In the genomic region with DNA sequence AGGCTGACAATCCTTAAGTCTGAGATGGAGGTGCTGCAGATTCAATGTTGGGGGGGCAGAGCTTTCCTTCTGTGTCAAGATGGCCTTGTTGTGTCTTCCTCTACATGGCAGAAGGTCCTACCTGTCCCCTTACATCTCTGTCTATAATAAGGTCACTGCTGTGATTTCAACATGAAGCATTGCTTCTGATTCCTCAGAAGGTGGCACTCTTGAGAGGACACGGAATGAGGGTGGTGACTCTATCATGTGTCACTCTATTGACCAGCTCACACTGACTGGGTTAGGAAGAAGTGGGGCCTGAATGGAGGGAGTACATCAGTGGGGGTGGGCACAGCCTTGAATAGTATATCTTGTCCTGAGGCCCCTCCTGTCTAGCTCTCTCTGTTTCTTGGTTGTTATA, we compare ENCODE assay signal across 30 mouse cellular contexts. TPM values are rescaled to one million over a fixed set of nuclear protein-coding genes. Genes with fewer than 3 reads are reported as not detected.
A peak's percentile ranks its signal among the peaks of the same experiment; 100 is the strongest.
DNase-seq lines count a peak whose midpoint lies in the region; ATAC-seq and TF ChIP-seq lines count a peak whose summit lies in the region.
"Had no signal": no experiment of that assay in that cellular context is flagged by ENCODE, and none has a peak within 500 bp of the region (broad histone marks: within the 10 kb centered on the region; RNA-seq: fewer than 3 reads in every experiment).

No protein-coding gene starts in this region.

- no peak overlapping the region for H3K4me3 ChIP-seq in kidney, postnatal 0 days (replicated peaks; ENCODE audit: low read depth, low read length)
- H3K4me3 ChIP-seq: embryonic facial prominence, embryonic 10.5 days; forebrain, embryonic 15.5 days; heart, embryonic 15.5 days; midbrain, embryonic 12.5 days; neural tube, embryonic 12.5 days had no signal

- H3K4me2 ChIP-seq in kidney, postnatal 0 days (ENCODE audit: low read length) = no peak overlapping the region
- H3K4me2 ChIP-seq: forebrain, embryonic 15.5 days; heart, embryonic 15.5 days; midbrain, embryonic 12.5 days; neural tube, embryonic 12.5 days had no signal

- H3K9ac ChIP-seq in kidney, postnatal 0 days (ENCODE audit: low read depth, low read length) = no peak overlapping the region
- H3K9ac ChIP-seq: forebrain, embryonic 15.5 days; heart, embryonic 15.5 days; midbrain, embryonic 12.5 days; neural tube, embryonic 12.5 days had no signal

- H3K36me3 ChIP-seq in kidney, postnatal 0 days (ENCODE audit: insufficient read depth, low read length) = no peaks in the 10 kb centered on the region
- H3K36me3 ChIP-seq: embryonic facial prominence, embryonic 10.5 days; forebrain, embryonic 15.5 days; G1E; heart, embryonic 15.5 days; midbrain, embryonic 12.5 days; neural tube, embryonic 12.5 days had no signal

- peak; percentile 38; the same call in 1 of the 2 replicates for TF ChIP-seq CTCF in kidney, postnatal 0 days (IDR thresholded peaks at IDR 0.05; ENCODE audit: low read depth)
- TF ChIP-seq CTCF in brain, embryonic 14.5 days (IDR thresholded peaks at IDR 0.05; ENCODE audit: borderline replicate concordance, extremely low read depth, insufficient read depth, insufficient read length) = peak; percentile 9; the same call in 1 of the 2 replicates

- no peak for DNase-seq in frontal cortex, postnatal 14 days (ENCODE audit: low spot score in 2 of 2)
- no peak for DNase-seq in kidney, postnatal 0 days (ENCODE audit: low spot score)
- no peak for DNase-seq in kidney, adult 9 months
- DNase-seq in 3T3-L1 (ENCODE audit: low read depth, low spot score) = peak; percentile 20
- DNase-seq in brain, embryonic 14.5 days (ENCODE audit: low read depth) = no peak
- DNase-seq: adrenal gland, adult 8-10 months; cerebellum, adult 9-10 months; gastrocnemius, postnatal 36 days; kidney, adult 11 months; lung, postnatal 10 days; right cerebral cortex, postnatal 4 days; thymus, postnatal 25 days had no signal

- no peaks in the 10 kb centered on the region for H3K27me3 ChIP-seq in kidney, postnatal 0 days (ENCODE audit: insufficient read depth, low read length)
- H3K27me3 ChIP-seq: forebrain, embryonic 15.5 days; midbrain, embryonic 12.5 days; neural tube, embryonic 12.5 days had no signal

- H3K9me3 ChIP-seq in kidney, postnatal 0 days (replicated peaks; ENCODE audit: low read length) = no peaks in the 10 kb centered on the region
- H3K9me3 ChIP-seq: embryonic facial prominence, embryonic 10.5 days; forebrain, embryonic 15.5 days; G1E; heart, embryonic 15.5 days; midbrain, embryonic 12.5 days; neural tube, embryonic 12.5 days had no signal

- whole genome bisulfite sequencing in kidney, postnatal 0 days = 31% methylated on average over 1 of the region's 1 CpGs

- TF ChIP-seq POLR2A in brain, embryonic 14.5 days (IDR thresholded peaks at IDR 0.05; ENCODE audit: borderline replicate concordance, extremely low read depth, insufficient read depth, insufficient read length, poor library complexity, severe bottlenecking) = no peak

- no peak overlapping the region for H3K27ac ChIP-seq in kidney, postnatal 0 days
- H3K27ac ChIP-seq: embryonic facial prominence, embryonic 10.5 days; forebrain, embryonic 15.5 days; heart, embryonic 15.5 days; midbrain, embryonic 12.5 days; neural tube, embryonic 12.5 days had no signal

- no peaks in the 10 kb centered on the region for H3K4me1 ChIP-seq in kidney, postnatal 0 days (replicated peaks; ENCODE audit: insufficient read depth, low read length)
- H3K4me1 ChIP-seq: embryonic facial prominence, embryonic 10.5 days; forebrain, embryonic 15.5 days; heart, embryonic 15.5 days; midbrain, embryonic 12.5 days; neural tube, embryonic 12.5 days had no signal

- peak; percentile 72 for ATAC-seq in frontal cortex, adult (ENCODE audit: low TSS enrichment)
- no peak for ATAC-seq in kidney, postnatal 0 days (replicated peaks; ENCODE audit: low FRiP score, low read depth)
- no peak for ATAC-seq in monocyte, adult 5-6 weeks (replicated peaks; ENCODE audit: insufficient number of reproducible peaks, low FRiP score, low TSS enrichment, poor library complexity, severe bottlenecking)
- ATAC-seq: forebrain, embryonic 15.5 days; hindbrain, embryonic 16.5 days had no signal

RNA-seq across cellular contexts. Expression of a gene that starts 15.4 kb away (rescaled TPM):
- not detected in 2 replicates for polyA plus RNA-seq in kidney, postnatal 0 days (2015; fragmentation: Nextera tagmentation; extraction: Ambion mirVana)
- 0.22 and 0.28 TPM in 2 replicates for polyA plus RNA-seq in brain, embryonic 14.5 days (2012; rRNA removed)
- total RNA-seq in monocyte, adult 5-6 weeks (2017) = not detected in 3 replicates
- total RNA-seq: adrenal gland, adult 8-10 months; common myeloid progenitor, adult 5-6 weeks; gastrocnemius, postnatal 36 days; hematopoietic stem cell, adult 5-6 weeks; liver, adult 2 months; megakaryocyte, adult 5-6 weeks had no signal
- polyA plus RNA-seq: G1E; heart, embryonic 15.5 days; kidney, embryonic 16.5 days; large intestine, adult 2 months; limb, embryonic 11.5 days; liver, adult 2 months; liver, embryonic 16.5 days; neural tube, embryonic 12.5 days; stomach, embryonic 14.5 days had no signal

RNA-seq across cellular contexts. Expression of a gene that starts 58.8 kb away (rescaled TPM):
- polyA plus RNA-seq in kidney, postnatal 0 days (2015; fragmentation: Nextera tagmentation; extraction: Ambion mirVana) = not detected in 2 replicates
- 0.05 TPM in 1 of 2 replicates, not detected in the other for polyA plus RNA-seq in brain, embryonic 14.5 days (2012; rRNA removed)
- not detected in 3 replicates for total RNA-seq in monocyte, adult 5-6 weeks (2017)
- total RNA-seq: common myeloid progenitor, adult 5-6 weeks; hematopoietic stem cell, adult 5-6 weeks; liver, adult 2 months; megakaryocyte, adult 5-6 weeks had no signal
- polyA plus RNA-seq: forebrain, embryonic 15.5 days; G1E; heart, embryonic 15.5 days; hindbrain, embryonic 16.5 days; kidney, embryonic 16.5 days; liver, adult 2 months; liver, embryonic 16.5 days; midbrain, embryonic 12.5 days; neural tube, embryonic 12.5 days; stomach, embryonic 14.5 days had no signal
